Mouse (Mus musculus) ES-E14 (cell line): Measurements from ENCODE around the gene Ptprt.

ENCODE experiments used
- MAFK ChIP-seq: IDR thresholded peaks from 2 replicates; pipeline ENCODE4 v1.6.1; 2014; ENCODE audit warnings: mild to moderate bottlenecking, low read depth, low read length, inconsistent platforms; ENCODE audit not compliant: insufficient read depth
- ZC3H11A ChIP-seq: IDR thresholded peaks from 2 replicates; pipeline ENCODE4 v1.6.1; 2012; ENCODE audit warnings: low read depth, mild to moderate bottlenecking, inconsistent platforms, low read length, borderline replicate concordance

DNA sequence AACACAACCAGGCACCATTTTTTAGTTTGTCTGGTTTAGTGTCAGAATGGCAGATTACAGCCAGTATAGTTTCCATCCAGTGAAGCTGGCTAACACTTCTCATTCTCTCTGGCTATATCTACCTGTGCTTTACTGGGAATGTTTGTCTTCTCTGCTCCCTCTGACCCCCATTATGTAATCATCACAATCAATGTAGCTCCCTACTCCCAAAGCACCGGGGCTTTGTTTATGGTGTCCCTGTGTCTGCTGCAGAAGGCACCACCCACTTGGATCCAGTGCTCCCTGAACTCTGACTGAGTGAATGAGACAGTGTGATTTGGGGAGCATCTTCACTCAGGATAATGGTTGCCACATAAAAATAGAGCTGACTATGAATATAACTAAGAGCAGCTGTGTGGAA, 217.8 kb downstream of the Ptprt start:
- TF ChIP-seq ZC3H11A (no peak), MAFK (no peak)
